Mouse (Mus musculus): Measurements from ENCODE around the gene Pheta2.
"Not testable (repeated sequence)": the region's sequence is repeated elsewhere in the genome, so short reads cannot be mapped to it uniquely, and the experiment has no call there.

The Pheta2 gene

GRCm38 (mm10) chr15:82343368-82344287, 4.9 kb downstream of the Pheta2 start:
- no peak for DNase-seq (ENCODE audit: low read depth, low spot score)

GRCm38 (mm10) chr15:82344971-82345370, 6.2 kb downstream of the Pheta2 start:
- no peak for DNase-seq (ENCODE audit: low read depth, low spot score)

- DNase-seq (ENCODE audit: low read depth, low spot score): peak; percentile 99
These were observed 7.2 kb downstream of the Pheta2 start for GRCm38 (mm10) chr15:82345820-82346470.

GRCm38 (mm10) chr15:82346580-82347302, 8.0 kb downstream of the Pheta2 start:
- peak; percentile 47 for DNase-seq (ENCODE audit: low read depth, low spot score)

- DNase-seq (ENCODE audit: low read depth, low spot score): no peak
These were observed 8.5 kb downstream of the Pheta2 start for GRCm38 (mm10) chr15:82347303-82347676.

GRCm38 (mm10) chr15:82347852-82348251, 9.1 kb downstream of the Pheta2 start:
- DNase-seq (ENCODE audit: low read depth, low spot score): no peak

- peak; percentile 42 for DNase-seq (ENCODE audit: low read depth, low spot score)
These were observed 9.7 kb downstream of the Pheta2 start for GRCm38 (mm10) chr15:82348258-82348998.

GRCm38 (mm10) chr15:82348999-82349341, 10.2 kb downstream of the Pheta2 start:
- no peak for DNase-seq (ENCODE audit: low read depth, low spot score)

- DNase-seq (ENCODE audit: low read depth, low spot score): no peak
These were observed 11.6 kb downstream of the Pheta2 start for GRCm38 (mm10) chr15:82350349-82350748.

- no peak for DNase-seq (ENCODE audit: low read depth, low spot score)
These were observed 12.7 kb downstream of the Pheta2 start for GRCm38 (mm10) chr15:82351480-82351879.

GRCm38 (mm10) chr15:82353078-82353744, 14.5 kb downstream of the Pheta2 start:
- DNase-seq (ENCODE audit: low read depth, low spot score): peak; percentile 53

GRCm38 (mm10) chr15:82353745-82354113, 15.0 kb downstream of the Pheta2 start:
- no peak for DNase-seq (ENCODE audit: low read depth, low spot score)

- DNase-seq (ENCODE audit: low read depth, low spot score): peak; percentile 98
These were observed 15.6 kb downstream of the Pheta2 start, which contains the start of gene Ndufa6 for GRCm38 (mm10) chr15:82354126-82354945. Gene Ndufa6 (minus strand): TSS chr15:82354322.

- no peak for DNase-seq (ENCODE audit: low read depth, low spot score)
These were observed 19.9 kb downstream of the Pheta2 start for GRCm38 (mm10) chr15:82358431-82359260.

GRCm38 (mm10) chr15:82361459-82362018, 22.8 kb downstream of the Pheta2 start:
- no peak for DNase-seq (ENCODE audit: low read depth, low spot score)

- DNase-seq (ENCODE audit: low read depth, low spot score): no peak
These were observed 23.5 kb downstream of the Pheta2 start for GRCm38 (mm10) chr15:82362234-82362633.

- not testable (repeated sequence) for DNase-seq (ENCODE audit: low read depth, low spot score)
These were observed 25.1 kb downstream of the Pheta2 start for GRCm38 (mm10) chr15:82363801-82364200.

GRCm38 (mm10) chr15:82364561-82364960, 25.8 kb downstream of the Pheta2 start:
- DNase-seq (ENCODE audit: low read depth, low spot score): not testable (repeated sequence)

- no peak for DNase-seq (ENCODE audit: low read depth, low spot score)
These were observed 29.4 kb downstream of the Pheta2 start for GRCm38 (mm10) chr15:82368146-82368545.

Measured in A20 (cell line).